Mouse (Mus musculus) myocyte (in vitro differentiated cells): ENCODE results near the gene Bcar3.

Experiments
- REST ChIP-seq: IDR thresholded peaks from one replicate; pipeline ENCODE4 v1.6.1; 2011; ENCODE audit warnings: mild to moderate bottlenecking, control low read depth, moderate library complexity; ENCODE audit not compliant: insufficient read depth, insufficient read length
- SRF ChIP-seq: IDR thresholded peaks from one replicate; pipeline ENCODE4 v1.6.1; 2011; ENCODE audit warnings: low read depth; ENCODE audit not compliant: control insufficient read depth, insufficient read length
- USF1 ChIP-seq: IDR thresholded peaks from one replicate; pipeline ENCODE4 v1.6.1; 2011; ENCODE audit warnings: low read depth, mild to moderate bottlenecking, control low read depth, moderate library complexity

DNA sequence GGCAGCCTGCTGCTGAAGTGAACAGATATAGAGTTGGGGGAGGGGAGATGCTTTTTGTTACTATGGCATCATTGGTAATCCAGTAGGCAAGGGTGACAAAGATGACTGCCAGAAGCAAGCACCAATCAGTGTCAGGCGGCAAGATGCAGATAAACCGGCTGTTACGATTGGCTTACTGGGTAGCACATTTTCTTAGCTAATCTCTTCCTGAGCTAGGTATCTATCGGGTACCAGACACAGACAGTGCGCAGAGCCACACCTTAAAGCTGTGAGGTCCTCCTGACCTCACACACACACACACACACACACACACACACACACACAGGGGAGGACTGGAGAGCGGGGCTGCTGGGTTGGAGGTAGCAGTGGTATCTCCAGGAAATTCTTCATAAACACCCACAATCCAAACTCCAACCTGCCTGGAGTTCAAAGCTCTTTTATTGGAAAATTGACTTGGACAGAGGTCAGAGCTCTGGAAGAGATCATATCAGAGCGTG lies 134.4 kb downstream of the Bcar3 start:
- TF ChIP-seq REST (no peak), USF1 (no peak), SRF (no peak)
